Comparison of ENCODE assay signal across 8 mouse cellular contexts in genomic region chr7:141475805-141476158, GRCm38 (mm10). TPM values are rescaled to one million over a fixed set of nuclear protein-coding genes. Genes with fewer than 3 reads are reported as not detected.
A peak's percentile ranks its signal among the peaks of the same experiment; 100 is the strongest.
DNase-seq lines count a peak whose midpoint lies in the region; ATAC-seq lines count a peak whose summit lies in the region.

No protein-coding gene starts in this region.

- H3K4me1 ChIP-seq in kidney, embryonic 15.5 days: peaks cover 58% of the 10 kb centered on the region
- H3K4me1 ChIP-seq in hindbrain, embryonic 13.5 days (replicated peaks): peaks cover 42% of the 10 kb centered on the region
- H3K4me1 ChIP-seq in midbrain, embryonic 12.5 days: peaks cover 30% of the 10 kb centered on the region

- intact Hi-C loops in left cerebral cortex, postnatal 14 days (cut with DNase I): no loop called here

- peak overlapping the region; percentile 66 for H3K9ac ChIP-seq in kidney, embryonic 15.5 days
- peak overlapping the region; percentile 84 for H3K9ac ChIP-seq in hindbrain, embryonic 13.5 days
- H3K9ac ChIP-seq in midbrain, embryonic 12.5 days (replicated peaks): peak overlapping the region; percentile 78

- peak overlapping the region; percentile 92 for H3K4me2 ChIP-seq in kidney, embryonic 15.5 days
- H3K4me2 ChIP-seq in hindbrain, embryonic 13.5 days: peak overlapping the region; percentile 85
- H3K4me2 ChIP-seq in midbrain, embryonic 12.5 days (replicated peaks): peak overlapping the region; percentile 93

- peaks cover 21% of the 10 kb centered on the region for H3K36me3 ChIP-seq in kidney, embryonic 15.5 days
- H3K36me3 ChIP-seq in hindbrain, embryonic 13.5 days: peaks cover 19% of the 10 kb centered on the region
- H3K36me3 ChIP-seq in midbrain, embryonic 12.5 days: peaks cover 19% of the 10 kb centered on the region

- H3K9me3 ChIP-seq in kidney, embryonic 15.5 days (replicated peaks): no peaks in the 10 kb centered on the region
- no peaks in the 10 kb centered on the region for H3K9me3 ChIP-seq in hindbrain, embryonic 13.5 days
- H3K9me3 ChIP-seq in midbrain, embryonic 12.5 days: no peaks in the 10 kb centered on the region

- H3K27ac ChIP-seq in kidney, embryonic 15.5 days: peak overlapping the region; percentile 97
- 0 out of 2 replicates have a peak overlapping the region, but pooled peaks have one; percentile 62 for H3K27ac ChIP-seq in hindbrain, embryonic 13.5 days
- 0 out of 2 replicates have a peak overlapping the region, but pooled peaks have one; percentile 86 for H3K27ac ChIP-seq in midbrain, embryonic 12.5 days (replicated peaks)

- DNase-seq in kidney, adult 9 months: no peak
- peak; percentile 33 for DNase-seq in adipocyte (ENCODE audit: low spot score)
- no peak for DNase-seq in left cerebral cortex, postnatal 14 days (ENCODE audit: low spot score in 2 of 2)
- DNase-seq in left cerebral cortex, adult 18-20 months (ENCODE audit: low spot score in 2 of 2): no peak
- no peak for DNase-seq in frontal cortex, adult 2 months (ENCODE audit: extremely low spot score in 1 of 2, low spot score in 1 of 2)

- H3K27me3 ChIP-seq in kidney, embryonic 15.5 days: no peaks in the 10 kb centered on the region
- H3K27me3 ChIP-seq in hindbrain, embryonic 13.5 days: peaks cover 31% of the 10 kb centered on the region
- peaks cover 41% of the 10 kb centered on the region for H3K27me3 ChIP-seq in midbrain, embryonic 12.5 days

- ATAC-seq in kidney, embryonic 15.5 days (replicated peaks; ENCODE audit: low FRiP score): peak; percentile 12; the same call in 1 of the 2 replicates
- ATAC-seq in hindbrain, embryonic 13.5 days (ENCODE audit: low FRiP score): no peak
- ATAC-seq in midbrain, embryonic 12.5 days (ENCODE audit: low FRiP score, low read depth): no peak

- WGBS in kidney, embryonic 15.5 days: 0% methylated on average over 12 of the region's 12 CpGs
- WGBS in hindbrain, embryonic 13.5 days: 2% methylated on average over 12 of the region's 12 CpGs
- 1% methylated on average over 11 of the region's 12 CpGs for WGBS in midbrain, embryonic 12.5 days

- peak overlapping the region; percentile 66 for H3K4me3 ChIP-seq in kidney, embryonic 15.5 days (replicated peaks)
- H3K4me3 ChIP-seq in hindbrain, embryonic 13.5 days: peak overlapping the region; percentile 63
- peak overlapping the region; percentile 87 for H3K4me3 ChIP-seq in midbrain, embryonic 12.5 days

RNA-seq across cellular contexts. Expression of gene Tspan4, which starts 0.7 kb away (rescaled TPM):
- polyA plus RNA-seq in kidney, embryonic 15.5 days (2015; fragmentation: Nextera tagmentation; extraction: Ambion mirVana): 91.6 and 93.4 TPM in 2 replicates
- 34.1 and 35.5 TPM in 2 replicates for polyA plus RNA-seq in hindbrain, embryonic 13.5 days (2015; fragmentation: Nextera tagmentation; extraction: Ambion mirVana)
- polyA plus RNA-seq in midbrain, embryonic 12.5 days (2016; fragmentation: Nextera tagmentation; extraction: Ambion mirVana): 25.3 and 32.6 TPM in 2 replicates
- total RNA-seq in left cerebral cortex, postnatal 14 days (2021): 10 to 100 TPM; 23.2 to 23.7 TPM
- total RNA-seq in left cerebral cortex, adult 18-20 months (2021): 10 to 100 TPM; 10.3 to 11.6 TPM
- 38.7 and 40.9 TPM in 2 replicates for polyA plus RNA-seq in frontal cortex, adult 2 months (2012; rRNA removed)

RNA-seq across cellular contexts. Expression of gene Polr2l, which starts 0.8 kb away (rescaled TPM):
- 78.7 and 81.5 TPM in 2 replicates for polyA plus RNA-seq in kidney, embryonic 15.5 days (2015; fragmentation: Nextera tagmentation; extraction: Ambion mirVana)
- polyA plus RNA-seq in hindbrain, embryonic 13.5 days (2015; fragmentation: Nextera tagmentation; extraction: Ambion mirVana): 86.5 and 88.1 TPM in 2 replicates
- polyA plus RNA-seq in midbrain, embryonic 12.5 days (2016; fragmentation: Nextera tagmentation; extraction: Ambion mirVana): 73.8 and 75.0 TPM in 2 replicates
- total RNA-seq in left cerebral cortex, postnatal 14 days (2021): 10 to 100 TPM; 43.8 to 44.4 TPM
- 10 to 100 TPM; 36.6 to 41.6 TPM for total RNA-seq in left cerebral cortex, adult 18-20 months (2021)
- polyA plus RNA-seq in frontal cortex, adult 2 months (2012; rRNA removed): 41.5 and 47.6 TPM in 2 replicates

RNA-seq across cellular contexts. Expression of gene Cd151, which starts 8.6 kb away (rescaled TPM):
- 30.9 and 34.8 TPM in 2 replicates for polyA plus RNA-seq in kidney, embryonic 15.5 days (2015; fragmentation: Nextera tagmentation; extraction: Ambion mirVana)
- 18.4 and 19.3 TPM in 2 replicates for polyA plus RNA-seq in hindbrain, embryonic 13.5 days (2015; fragmentation: Nextera tagmentation; extraction: Ambion mirVana)
- polyA plus RNA-seq in midbrain, embryonic 12.5 days (2016; fragmentation: Nextera tagmentation; extraction: Ambion mirVana): 14.8 and 15.6 TPM in 2 replicates
- 10 to 100 TPM; 27.5 to 33.8 TPM for total RNA-seq in left cerebral cortex, postnatal 14 days (2021)
- 10 to 100 TPM; 28.9 to 29.1 TPM for total RNA-seq in left cerebral cortex, adult 18-20 months (2021)
- 61.0 and 61.7 TPM in 2 replicates for polyA plus RNA-seq in frontal cortex, adult 2 months (2012; rRNA removed)

RNA-seq across cellular contexts. Expression of gene Cracr2b, which starts 14.9 kb away (rescaled TPM):
- 19.3 and 22.0 TPM in 2 replicates for polyA plus RNA-seq in kidney, embryonic 15.5 days (2015; fragmentation: Nextera tagmentation; extraction: Ambion mirVana)
- 6.9 and 7.2 TPM in 2 replicates for polyA plus RNA-seq in hindbrain, embryonic 13.5 days (2015; fragmentation: Nextera tagmentation; extraction: Ambion mirVana)
- polyA plus RNA-seq in midbrain, embryonic 12.5 days (2016; fragmentation: Nextera tagmentation; extraction: Ambion mirVana): 5.4 and 6.0 TPM in 2 replicates
- total RNA-seq in left cerebral cortex, postnatal 14 days (2021): 1 to 10 TPM; 5.3 to 5.6 TPM
- total RNA-seq in left cerebral cortex, adult 18-20 months (2021): 1 to 10 TPM; 3.7 to 4.5 TPM
- polyA plus RNA-seq in frontal cortex, adult 2 months (2012; rRNA removed): 5.1 and 8.7 TPM in 2 replicates

RNA-seq across cellular contexts. Expression of gene Pnpla2, which starts 20.8 kb away (rescaled TPM):
- 36.3 and 41.7 TPM in 2 replicates for polyA plus RNA-seq in kidney, embryonic 15.5 days (2015; fragmentation: Nextera tagmentation; extraction: Ambion mirVana)
- 18.7 TPM in 2 replicates for polyA plus RNA-seq in hindbrain, embryonic 13.5 days (2015; fragmentation: Nextera tagmentation; extraction: Ambion mirVana)
- 15.6 and 18.3 TPM in 2 replicates for polyA plus RNA-seq in midbrain, embryonic 12.5 days (2016; fragmentation: Nextera tagmentation; extraction: Ambion mirVana)
- total RNA-seq in left cerebral cortex, postnatal 14 days (2021): 10 to 100 TPM; 22.9 to 28.8 TPM
- total RNA-seq in left cerebral cortex, adult 18-20 months (2021): 10 to 100 TPM; 23.6 to 24.8 TPM
- 27.5 and 29.8 TPM in 2 replicates for polyA plus RNA-seq in frontal cortex, adult 2 months (2012; rRNA removed)
